Mouse (Mus musculus): ENCODE data around the gene Hnrnpab. TPM values are rescaled to one million over a fixed set of nuclear protein-coding genes. Genes with fewer than 3 reads are reported as not detected.

The Hnrnpab gene
- total and polyA plus RNA-seq, 3 experiments: 893 to 2,181 (median 1,100) TPM

DNA sequence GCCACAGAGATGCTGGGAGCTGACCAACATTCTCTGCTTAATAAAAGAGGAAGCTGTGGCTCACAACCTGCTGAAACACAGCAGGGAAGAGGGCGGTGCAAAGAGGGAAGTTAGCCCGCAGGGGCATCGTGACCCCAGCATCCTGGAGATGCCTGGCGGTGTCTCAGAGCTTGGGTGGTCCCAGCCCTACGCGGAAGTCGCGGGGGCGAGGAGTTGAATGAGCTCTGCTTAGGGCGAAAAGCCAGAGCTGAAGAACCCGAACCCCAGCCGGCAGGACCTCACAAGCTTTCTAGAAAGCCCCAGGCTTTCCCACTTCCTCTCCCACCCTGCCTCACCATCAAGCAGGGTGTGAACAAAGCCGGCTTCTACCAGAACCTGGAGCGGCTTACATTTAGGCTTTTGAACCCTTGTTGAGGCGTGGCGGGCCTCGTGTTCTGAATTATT lies 31.3 kb upstream of the Hnrnpab start:
- Histone ChIP-seq H3K27ac (ENCODE audit: insufficient read depth, low read depth) (peak overlapping the region; percentile 79), H3K27me3 (replicated peaks) (no peaks in the 10 kb centered on the region), H3K4me1 (ENCODE audit: control insufficient read depth in 1 of 2, insufficient read depth in 2 of 2) (peaks cover 3 to 75% of the 10 kb centered on the region in 2 experiments; a peak in 2 of 4 replicates), H3K4me2 (ENCODE audit: insufficient read depth, low read depth, poor library complexity, severe bottlenecking) (peak overlapping the region; percentile 81), H3K4me3 (replicated peaks in 1 of 3; ENCODE audit: low read depth in 2 of 3, low read length in 2 of 3, poor library complexity in 1 of 3) (peak overlapping the region; percentile 18 to 42 (median 42)), H3K79me2 (replicated peaks; ENCODE audit: control insufficient read depth, extremely low read depth, insufficient read depth, poor library complexity, severe bottlenecking) (peaks cover 9% of the 10 kb centered on the region; the same call in 1 of the 2 replicates), H3K9me3 (replicated peaks; ENCODE audit: low read length) (no peaks in the 10 kb centered on the region), H3K9ac (ENCODE audit: insufficient read depth, low read depth) (peak overlapping the region; percentile 33), H3K36me3 (replicated peaks in 1 of 2; ENCODE audit: control insufficient read depth in 1 of 2, insufficient read depth in 1 of 2, low read length in 1 of 2) (peaks cover under 1 to 40% of the 10 kb centered on the region in 2 experiments)
- dilution Hi-C loops (cut with MboI; ENCODE audit: extremely low pct_ligation_motif_present, extremely low pct_unique_long_range_greater_than_20kb, low sequenced_read_pairs): no loop called here
- TF ChIP-seq NELFE (IDR thresholded peaks at IDR 0.05; ENCODE audit: low read depth, low read length) (peak; percentile 52; the same call in 1 of the 2 replicates), MEF2A (IDR thresholded peaks at IDR 0.05; ENCODE audit: borderline replicate concordance, low read depth, low read length) (no peak), TCF12 (IDR thresholded peaks at IDR 0.05; ENCODE audit: low read depth, low read length) (peak; percentile 79; the same call in 1 of the 2 replicates), BHLHE40 (IDR thresholded peaks at IDR 0.05; ENCODE audit: low read depth, low read length) (peak; percentile 48), HCFC1 (IDR thresholded peaks at IDR 0.05; ENCODE audit: low read depth, low read length) (peak; percentile 39; the same call in 1 of the 2 replicates), MAX (IDR thresholded peaks at IDR 0.05; ENCODE audit: low read length) (0 out of 2 replicates have a peak, but pooled peaks have one; percentile 28), ZMIZ1 (IDR thresholded peaks at IDR 0.05; ENCODE audit: low read depth, low read length) (peak; percentile 41; the same call in 1 of the 2 replicates), ELF1 (IDR thresholded peaks at IDR 0.05; ENCODE audit: low read depth, low read length) (peak; percentile 82), IRF4 (IDR thresholded peaks at IDR 0.05; ENCODE audit: low read depth, low read length) (peak; percentile 92), CHD2 (IDR thresholded peaks at IDR 0.05; ENCODE audit: low read length) (no peak), EP300 (IDR thresholded peaks at IDR 0.05; ENCODE audit: low read length) (peak; percentile 75), TBP (conservative IDR thresholded peaks at IDR 0.05; ENCODE audit: low read depth, low read length) (peak; percentile 85; the same call in 1 of the 2 replicates), CHD1 (IDR thresholded peaks at IDR 0.05; ENCODE audit: low read depth, low read length) (0 out of 2 replicates have a peak, but pooled peaks have one; percentile 50), MAFK (IDR thresholded peaks at IDR 0.05; ENCODE audit: insufficient replicate concordance, low read length) (no peak), ETS1 (conservative IDR thresholded peaks at IDR 0.05; ENCODE audit: low read depth, low read length) (peak; percentile 48; the same call in 1 of the 2 replicates), ZC3H11A (IDR thresholded peaks at IDR 0.05; ENCODE audit: low read depth, low read length) (no peak), POLR2A (IDR thresholded peaks at IDR 0.05; ENCODE audit: low read depth, low read length) (peak; percentile 88), UBTF (IDR thresholded peaks at IDR 0.05; ENCODE audit: low read depth, low read length) (peak; percentile 82), PAX5 (IDR thresholded peaks at IDR 0.05; ENCODE audit: low read length) (no peak), SIN3A (IDR thresholded peaks at IDR 0.05; ENCODE audit: low read length) (peak; percentile 66), MYC (IDR thresholded peaks at IDR 0.05; ENCODE audit: low read depth, low read length) (peak; percentile 72; the same call in 1 of the 2 replicates), JUN (IDR thresholded peaks at IDR 0.05; ENCODE audit: insufficient read depth, low read depth, low read length) (no peak), POLR2AphosphoS2 (IDR thresholded peaks at IDR 0.05; ENCODE audit: low read depth, low read length) (peak; percentile 67; the same call in 1 of the 2 replicates), USF1 (IDR thresholded peaks at IDR 0.05; ENCODE audit: low read depth, low read length) (no peak), NRF1 (IDR thresholded peaks at IDR 0.05; ENCODE audit: low read depth, low read length) (no peak)
- peak; percentile 88 for DNase-seq (ENCODE audit: extremely low read depth)
- in situ Hi-C loops (cut with MboI; ENCODE audit: low pct_ligation_motif_present, low pct_unique_long_range_greater_than_20kb, low sequenced_read_pairs): no loop called here
